Mouse (Mus musculus) spleen, adult 2 months (tissue): ENCODE measurements around the gene Tmem104.

Source experiments
- CTCF ChIP-seq: fragments of 200-500 bp; IDR thresholded peaks from 2 replicates; pipeline ENCODE4 v1.5.1; 2011; ENCODE audit warnings: mild to moderate bottlenecking, inconsistent platforms; ENCODE audit not compliant: insufficient read depth, insufficient read length, insufficient replicate concordance; ENCODE audit errors: extremely low read depth
- POLR2A ChIP-seq: fragments of 200-500 bp; IDR thresholded peaks from 2 replicates; pipeline ENCODE4 v1.6.1; 2011; ENCODE audit warnings: low read depth, low read length, inconsistent platforms

DNA sequence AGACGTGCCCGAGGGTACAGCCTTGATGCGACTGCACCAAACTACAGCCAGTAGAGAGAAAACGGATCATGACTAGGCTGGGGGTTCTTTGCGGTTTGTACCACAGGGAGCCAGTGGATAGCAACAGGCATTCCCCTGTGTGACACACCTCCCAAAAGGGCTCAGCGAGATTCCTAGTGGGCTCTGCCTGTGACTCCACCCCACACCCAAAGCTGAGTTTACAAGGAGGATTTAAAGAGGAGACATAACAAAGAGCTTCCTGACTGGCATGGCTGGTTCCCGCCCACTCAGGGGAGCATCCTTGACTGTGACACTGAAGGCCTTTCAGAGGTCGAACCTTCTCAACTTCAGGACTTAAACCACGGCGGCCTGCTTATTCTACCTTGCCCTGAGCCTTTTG is 104.2 kb downstream of the Tmem104 start:
- TF ChIP-seq CTCF (no peak), POLR2A (no peak)
